Mouse (Mus musculus) neural tube, embryonic 13.5 days (tissue): ENCODE results near the gene Kcnk12. TPM values are rescaled to one million over a fixed set of nuclear protein-coding genes. Genes with fewer than 3 reads are reported as not detected.
A peak's percentile ranks its signal among the peaks of the same experiment; 100 is the strongest.

Source experiments
- ATAC-seq: fragments of 200-750 bp; cut with Nextera tagmentation; 2 replicates; pipeline ENCODE4 v1.8.0; 2017; ENCODE audit warnings: low read depth, mild to moderate bottlenecking, moderate TSS enrichment, moderate library complexity
- H3K27ac ChIP-seq: fragments of 300-500 bp; sonication (generic); replicated peaks from 2 replicates; pipeline ENCODE4 v1.5.1; 2015; ENCODE audit warnings: moderate library complexity, mild to moderate bottlenecking, inconsistent platforms
- H3K27me3 ChIP-seq: fragments of 300-500 bp; sonication (generic); 2 replicates; pipeline ENCODE4 v1.6.1; 2015; ENCODE audit warnings: mild to moderate bottlenecking, inconsistent platforms
- H3K36me3 ChIP-seq: fragments of 300-500 bp; sonication (generic); 2 replicates; pipeline ENCODE4 v1.6.1; 2015; ENCODE audit warnings: mild to moderate bottlenecking, inconsistent platforms
- H3K4me1 ChIP-seq: fragments of 300-500 bp; sonication (generic); replicated peaks from 2 replicates; pipeline ENCODE4 v1.6.1; 2015; ENCODE audit warnings: inconsistent platforms
- H3K4me2 ChIP-seq: fragments of 300-500 bp; sonication (generic); 2 replicates; pipeline ENCODE4 v1.6.1; 2015; ENCODE audit warnings: inconsistent platforms, mild to moderate bottlenecking, moderate library complexity
- H3K4me3 ChIP-seq: fragments of 300-500 bp; sonication (generic); 2 replicates; pipeline ENCODE4 v1.5.1; 2015; ENCODE audit warnings: mild to moderate bottlenecking, inconsistent platforms
- H3K9ac ChIP-seq: fragments of 300-500 bp; sonication (generic); 2 replicates; pipeline ENCODE4 v1.6.1; 2015; ENCODE audit warnings: moderate library complexity, mild to moderate bottlenecking, inconsistent platforms
- H3K9me3 ChIP-seq: fragments of 300-500 bp; sonication (generic); 2 replicates; pipeline ENCODE4 v1.6.1; 2016; ENCODE audit warnings: inconsistent platforms
- WGBS: fragments of 180-500 bp; shearing (Covaris S2); methylation state at CpG from one replicate; pipeline ENCODE4 v1.1.7; 2015; 5-methylcytosine and 5-hydroxymethylcytosine counted together
- polyA plus RNA-seq: library from polyadenylated mRNA; unstranded; fragments of >200 nt; fragmentation: Nextera tagmentation; extraction: Ambion mirVana; gene quantifications from 2 replicates; pipeline ENCODE4 v1.2.1, GENCODE M21; 2015

The Kcnk12 gene
- polyA plus RNA-seq, 1 experiment from 2014 or later: 0.25 TPM

DNA sequence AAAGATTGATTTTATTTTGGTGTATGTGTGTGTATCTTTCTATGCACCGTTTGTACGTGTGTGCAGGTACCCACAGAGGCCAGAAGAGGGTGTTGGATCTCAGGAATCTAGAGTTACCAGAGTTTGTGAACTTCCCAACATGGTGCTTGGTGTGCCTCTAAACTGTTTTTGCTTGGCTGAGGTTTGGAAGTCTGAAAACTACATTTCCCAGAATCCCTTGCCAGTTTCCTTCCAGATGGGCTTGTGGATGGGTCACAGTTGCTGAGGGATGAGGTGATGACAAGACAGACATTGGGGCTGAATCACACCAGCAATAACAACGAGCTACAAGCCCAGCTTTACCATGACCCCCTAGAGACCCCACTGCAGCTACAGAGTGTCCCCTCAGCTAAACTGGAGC, 60.6 kb downstream of the Kcnk12 start:
- Histone ChIP-seq H3K27ac (no peak overlapping the region), H3K4me3 (no peak overlapping the region), H3K9ac (no peak overlapping the region), H3K4me2 (no peak overlapping the region), H3K4me1 (no peaks in the 10 kb centered on the region), H3K27me3 (peaks cover 3% of the 10 kb centered on the region; the same call in 1 of the 2 replicates), H3K36me3 (no peaks in the 10 kb centered on the region), H3K9me3 (no peaks in the 10 kb centered on the region)
- no peak for ATAC-seq
- WGBS: 72% methylated on average over 3 of the region's 3 CpGs

DNA sequence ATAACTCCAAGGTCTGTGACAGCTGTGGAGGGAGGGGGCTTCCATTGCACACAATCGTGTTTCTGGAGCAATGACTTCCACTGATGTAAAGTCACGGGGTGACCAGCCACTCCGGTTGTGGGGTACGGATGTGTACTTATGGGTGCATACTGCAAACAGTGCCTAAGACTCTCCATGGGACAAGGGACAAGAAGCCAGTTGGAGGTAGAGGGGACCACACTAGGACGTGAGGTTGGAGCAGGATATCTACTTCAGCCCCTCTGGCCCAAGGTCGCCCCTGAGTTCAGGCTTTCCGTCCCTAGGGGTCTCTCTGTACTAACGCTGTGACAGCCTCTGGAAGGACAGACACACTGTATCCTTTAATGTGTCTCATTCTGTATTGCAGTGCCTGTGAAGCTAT, 63.3 kb downstream of the Kcnk12 start:
- H3K9ac ChIP-seq: no peak overlapping the region
- H3K27me3 ChIP-seq: no peaks in the 10 kb centered on the region
- no peaks in the 10 kb centered on the region for H3K4me1 ChIP-seq
- H3K36me3 ChIP-seq: no peaks in the 10 kb centered on the region
- H3K4me3 ChIP-seq: no peak overlapping the region
- H3K9me3 ChIP-seq: 0 out of 2 replicates have a peak, but pooled peaks cover 3% of the 10 kb centered on the region
- H3K4me2 ChIP-seq: no peak overlapping the region
- WGBS: 92% methylated on average over 8 of the region's 8 CpGs
- no peak for ATAC-seq
- no peak overlapping the region for H3K27ac ChIP-seq

DNA sequence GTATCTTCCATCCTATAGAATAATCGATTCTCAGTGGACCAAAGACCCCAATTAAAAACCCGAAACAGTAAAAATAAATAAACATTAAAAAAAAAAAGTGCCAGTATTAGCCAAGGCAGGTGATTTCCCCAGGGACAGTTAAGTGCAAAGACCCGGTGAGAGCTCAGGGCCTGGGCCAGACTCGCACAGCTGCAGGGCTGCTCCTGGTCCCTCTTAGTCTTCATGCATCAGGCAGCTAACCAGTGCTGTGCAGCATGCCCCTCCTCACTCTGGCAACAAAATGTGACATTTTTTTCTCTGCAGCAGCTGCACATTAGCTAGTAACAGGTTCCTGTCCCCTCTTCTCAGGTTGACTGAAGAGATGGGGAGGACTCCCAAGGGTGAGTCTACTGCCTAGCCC, 65.8 kb downstream of the Kcnk12 start:
- Histone ChIP-seq H3K9me3 (0 out of 2 replicates have a peak, but pooled peaks cover 5% of the 10 kb centered on the region), H3K9ac (no peak overlapping the region), H3K36me3 (peaks cover 5% of the 10 kb centered on the region; the same call in 1 of the 2 replicates), H3K27ac (no peak overlapping the region), H3K4me1 (no peaks in the 10 kb centered on the region), H3K27me3 (no peaks in the 10 kb centered on the region), H3K4me2 (no peak overlapping the region), H3K4me3 (no peak overlapping the region)
- ATAC-seq: no peak
- WGBS: 79% methylated on average over 4 of the region's 4 CpGs

DNA sequence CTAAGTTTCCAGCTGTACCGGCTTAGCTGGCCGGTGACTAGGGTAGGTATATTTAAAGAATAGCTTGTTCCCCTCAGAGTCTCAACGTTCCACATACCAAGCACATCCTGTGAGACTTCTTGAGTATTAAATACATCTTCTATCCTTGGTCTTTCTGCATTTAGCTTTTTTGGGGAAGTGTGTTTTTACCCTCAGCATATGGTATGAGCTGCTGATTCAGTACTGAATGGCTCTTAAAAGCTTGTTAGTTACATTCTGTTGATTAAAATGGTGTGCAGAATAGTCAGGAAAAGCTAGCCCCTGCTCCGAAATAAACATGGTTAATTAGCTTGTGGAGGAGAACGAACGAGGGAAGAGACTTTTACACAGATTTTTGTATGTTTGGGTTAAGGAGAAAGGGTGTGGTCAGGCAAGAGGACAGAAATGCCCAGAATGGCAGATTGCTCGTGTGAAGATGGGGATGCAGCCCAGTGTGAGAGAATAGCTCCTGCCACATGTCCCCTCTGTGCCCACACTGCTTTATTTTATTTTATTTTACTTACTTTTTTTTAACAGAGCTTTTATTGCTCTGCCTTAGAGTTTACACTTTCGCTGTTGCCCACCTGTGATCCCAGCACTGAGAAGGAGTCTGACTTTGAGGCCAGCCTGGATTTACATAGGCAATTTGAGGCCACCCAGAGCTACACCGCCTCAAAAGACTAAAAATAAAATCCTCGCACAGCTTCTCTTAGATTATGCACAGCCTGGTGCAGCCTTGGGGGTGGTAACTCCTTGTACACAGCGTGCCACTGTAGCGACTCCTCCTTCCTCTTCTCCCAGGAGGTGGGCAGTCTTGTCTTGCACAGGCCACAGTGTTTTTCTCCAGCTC, 71.1 kb downstream of the Kcnk12 start:
- no peak overlapping the region for H3K4me2 ChIP-seq
- H3K4me3 ChIP-seq: no peak overlapping the region
- H3K4me1 ChIP-seq: no peaks in the 10 kb centered on the region
- WGBS: 95% methylated on average over 12 of the region's 12 CpGs
- no peak overlapping the region for H3K9ac ChIP-seq
- H3K36me3 ChIP-seq: peaks cover 48% of the 10 kb centered on the region
- H3K27ac ChIP-seq: no peak overlapping the region
- 0 out of 2 replicates have a peak, but pooled peaks cover 5% of the 10 kb centered on the region for H3K9me3 ChIP-seq
- no peaks in the 10 kb centered on the region for H3K27me3 ChIP-seq
- no peak for ATAC-seq

DNA sequence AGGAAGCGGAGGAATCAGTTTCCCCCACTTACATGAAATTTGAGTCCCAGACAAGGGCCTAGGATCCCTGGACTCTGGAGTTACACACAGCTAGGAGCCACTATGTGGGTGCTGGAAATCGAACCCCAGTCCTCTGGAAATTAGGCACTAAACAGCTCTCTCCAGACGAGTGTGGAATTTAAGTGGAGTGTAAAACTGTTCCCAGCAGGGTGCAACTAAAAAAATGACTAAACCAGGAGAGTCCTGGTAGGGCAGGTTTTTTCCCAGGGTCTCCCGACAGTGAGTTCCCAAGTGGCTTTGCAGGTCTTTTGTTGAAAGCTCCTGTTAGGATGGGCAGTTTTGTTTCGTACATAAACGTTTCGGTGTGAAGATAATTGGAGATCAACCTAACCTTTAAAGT, 73.1 kb downstream of the Kcnk12 start:
- ATAC-seq: no peak
- 0 out of 2 replicates have a peak, but pooled peaks cover 4% of the 10 kb centered on the region for H3K9me3 ChIP-seq
- H3K4me2 ChIP-seq: no peak overlapping the region
- 91% methylated on average over 7 of the region's 7 CpGs for WGBS
- no peak overlapping the region for H3K4me3 ChIP-seq
- no peaks in the 10 kb centered on the region for H3K27me3 ChIP-seq
- no peak overlapping the region for H3K9ac ChIP-seq
- no peaks in the 10 kb centered on the region for H3K4me1 ChIP-seq
- peaks cover 59% of the 10 kb centered on the region for H3K36me3 ChIP-seq
- H3K27ac ChIP-seq: no peak overlapping the region

DNA sequence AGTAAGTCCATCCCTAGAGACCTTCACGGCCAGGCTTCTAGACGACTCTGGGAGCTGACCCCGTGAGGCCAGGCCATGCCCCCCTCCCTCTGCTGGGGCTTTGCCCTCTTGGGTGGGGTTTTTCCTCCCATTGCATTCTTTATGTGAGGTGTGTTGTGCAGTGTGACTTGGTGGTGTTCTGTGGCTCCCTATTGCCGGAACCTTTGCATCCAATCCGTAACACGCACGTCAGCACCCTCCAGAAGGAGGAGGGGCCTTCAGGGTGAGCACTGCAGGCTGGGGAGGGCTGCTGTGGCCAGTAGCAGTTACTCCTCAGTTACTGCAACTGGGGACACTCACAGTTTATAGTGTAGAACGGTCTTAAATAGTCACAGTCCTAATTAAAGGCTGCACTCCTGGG, 97.7 kb downstream of the Kcnk12 start:
- no peak overlapping the region for H3K9ac ChIP-seq
- WGBS: 71% methylated on average over 8 of the region's 8 CpGs
- H3K36me3 ChIP-seq: peaks cover 55% of the 10 kb centered on the region
- H3K9me3 ChIP-seq: no peaks in the 10 kb centered on the region
- H3K4me3 ChIP-seq: no peak overlapping the region
- H3K27ac ChIP-seq: peak overlapping the region; percentile 42
- no peak for ATAC-seq
- peaks cover 6% of the 10 kb centered on the region; the same call in 1 of the 2 replicates for H3K4me1 ChIP-seq
- H3K4me2 ChIP-seq: no peak overlapping the region
- no peaks in the 10 kb centered on the region for H3K27me3 ChIP-seq

DNA sequence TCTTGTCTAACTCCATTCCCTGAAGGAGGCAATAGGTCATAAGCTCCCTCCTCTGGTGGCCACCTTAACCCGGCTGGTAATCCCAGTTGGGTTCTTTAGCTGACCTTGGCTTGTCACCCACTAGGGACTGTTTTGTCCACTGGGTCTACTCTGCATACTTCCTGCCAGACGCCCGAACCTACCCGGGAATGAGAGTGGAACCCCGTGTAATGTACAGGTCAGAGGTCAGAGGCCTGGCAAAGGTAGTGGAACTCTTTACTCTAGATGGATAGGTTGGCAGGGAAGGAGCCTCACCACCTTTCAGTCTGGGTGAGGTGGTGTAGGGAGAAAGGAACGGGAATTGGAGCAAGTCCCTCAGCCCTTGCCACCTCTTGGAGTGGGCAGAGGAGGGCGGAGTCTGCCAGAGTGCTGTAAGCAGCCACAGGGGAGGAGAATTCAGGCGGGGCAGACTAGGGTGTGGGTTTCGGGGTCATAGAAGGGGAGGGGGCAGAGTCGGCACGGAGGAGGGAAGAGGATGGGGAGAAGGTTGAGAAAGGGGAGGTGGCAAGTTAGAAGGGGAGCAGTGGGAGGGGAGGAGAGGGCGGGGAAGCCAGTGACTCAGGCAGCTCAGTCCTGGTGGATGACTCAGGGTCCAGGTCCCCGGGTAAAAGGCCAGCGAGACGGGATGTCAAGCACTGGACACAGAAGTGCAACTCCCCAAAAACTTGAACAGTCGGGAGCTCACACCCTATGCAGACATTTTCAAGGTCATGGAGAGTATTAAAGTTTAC, 98.6 kb downstream of the Kcnk12 start:
- no peaks in the 10 kb centered on the region for H3K9me3 ChIP-seq
- no peak overlapping the region for H3K9ac ChIP-seq
- no peak overlapping the region for H3K4me2 ChIP-seq
- no peaks in the 10 kb centered on the region for H3K27me3 ChIP-seq
- ATAC-seq: no peak
- no peak overlapping the region for H3K27ac ChIP-seq
- 84% methylated on average over 16 of the region's 16 CpGs for WGBS
- no peaks in the 10 kb centered on the region; the same call in 1 of the 2 replicates for H3K4me1 ChIP-seq
- H3K36me3 ChIP-seq: peaks cover 57% of the 10 kb centered on the region
- H3K4me3 ChIP-seq: no peak overlapping the region

DNA sequence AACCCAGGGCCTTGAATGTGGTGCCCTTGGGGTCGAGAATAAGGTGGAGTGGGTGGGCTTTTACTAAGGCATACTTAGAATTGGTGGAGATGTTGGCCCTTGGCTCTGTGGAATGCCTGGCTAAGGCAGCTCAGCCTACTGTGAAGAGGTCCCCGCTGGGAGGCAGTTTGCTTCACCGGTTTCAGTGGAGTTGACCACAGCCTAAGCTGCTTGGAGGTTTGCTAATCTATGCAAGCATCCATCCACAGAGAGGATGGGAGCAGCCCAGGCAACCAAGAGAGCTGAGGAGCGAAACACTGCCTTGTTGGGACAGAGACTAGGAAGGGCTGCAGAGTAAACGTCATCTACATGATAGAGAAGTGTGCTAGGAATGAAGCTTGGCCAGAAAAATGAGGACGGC, 101.0 kb downstream of the Kcnk12 start:
- 91% methylated on average over 6 of the region's 6 CpGs for WGBS
- no peak for ATAC-seq
- no peak overlapping the region for H3K4me2 ChIP-seq
- no peaks in the 10 kb centered on the region; the same call in 1 of the 2 replicates for H3K4me1 ChIP-seq
- H3K27me3 ChIP-seq: no peaks in the 10 kb centered on the region
- H3K9ac ChIP-seq: no peak overlapping the region
- H3K36me3 ChIP-seq: peaks cover 50% of the 10 kb centered on the region
- H3K4me3 ChIP-seq: no peak overlapping the region
- H3K27ac ChIP-seq: no peak overlapping the region
- H3K9me3 ChIP-seq: no peaks in the 10 kb centered on the region

DNA sequence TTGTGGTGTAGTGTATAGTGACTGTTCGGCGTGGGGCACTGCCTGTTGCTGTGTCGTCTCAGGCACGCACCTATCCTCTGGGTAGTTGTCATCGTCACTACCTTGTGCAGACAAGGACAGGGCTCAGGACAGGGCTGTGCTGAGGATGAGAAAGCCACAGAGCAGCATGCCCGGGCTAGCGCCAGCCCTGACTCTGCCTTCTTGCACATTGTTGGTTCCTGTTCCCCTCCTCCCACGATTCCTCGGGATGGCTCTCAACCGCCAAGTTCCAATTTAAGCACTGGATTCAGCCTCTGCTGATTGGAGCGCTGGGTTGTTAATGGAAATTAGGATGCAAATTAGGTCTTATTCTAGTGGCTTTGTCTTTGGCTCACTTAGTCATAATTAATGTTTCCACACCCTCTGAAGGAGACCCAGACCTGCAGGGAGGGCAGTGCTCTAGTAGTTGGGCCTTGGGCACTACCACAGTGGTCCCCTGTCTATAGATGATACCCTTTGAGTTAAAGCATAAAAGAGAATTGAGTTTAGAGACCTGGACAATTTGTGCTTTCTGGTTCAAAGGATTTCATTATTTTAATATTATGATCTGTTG, 101.8 kb downstream of the Kcnk12 start:
- Histone ChIP-seq H3K9ac (no peak overlapping the region), H3K9me3 (no peaks in the 10 kb centered on the region), H3K4me2 (no peak overlapping the region), H3K27ac (no peak overlapping the region; the same call in 1 of the 2 replicates), H3K36me3 (peaks cover 44% of the 10 kb centered on the region), H3K27me3 (no peaks in the 10 kb centered on the region), H3K4me1 (no peaks in the 10 kb centered on the region; the same call in 1 of the 2 replicates), H3K4me3 (no peak overlapping the region)
- ATAC-seq: peak; percentile 62; the same call in 1 of the 2 replicates
- WGBS: 80% methylated on average over 11 of the region's 11 CpGs

Other genes with a start within 250 kb of the Kcnk12 start
- gene Epcam, start 162.0 kb downstream of the Kcnk12 start, polyA plus RNA-seq: 3.0 and 6.9 TPM in 2 replicates
- 62.0 and 71.8 TPM in 2 replicates for gene Msh2, start 125.7 kb downstream of the Kcnk12 start, polyA plus RNA-seq
- gene Rpl36-ps4, start 123.0 kb upstream of the Kcnk12 start, polyA plus RNA-seq: not detected in 2 replicates
- gene Msh6, start 177.1 kb upstream of the Kcnk12 start, polyA plus RNA-seq: 28.3 and 31.7 TPM in 2 replicates